Mouse (Mus musculus): Measurements from ENCODE around the gene Sctr.
A peak's percentile ranks its signal among the peaks of the same experiment; 100 is the strongest.

Sctr gene

GRCm38 (mm10) chr1:120027693-120028092 is 21.0 kb downstream of the Sctr start:
- no peak for DNase-seq (ENCODE audit: low spot score in 2 of 2)

DNA sequence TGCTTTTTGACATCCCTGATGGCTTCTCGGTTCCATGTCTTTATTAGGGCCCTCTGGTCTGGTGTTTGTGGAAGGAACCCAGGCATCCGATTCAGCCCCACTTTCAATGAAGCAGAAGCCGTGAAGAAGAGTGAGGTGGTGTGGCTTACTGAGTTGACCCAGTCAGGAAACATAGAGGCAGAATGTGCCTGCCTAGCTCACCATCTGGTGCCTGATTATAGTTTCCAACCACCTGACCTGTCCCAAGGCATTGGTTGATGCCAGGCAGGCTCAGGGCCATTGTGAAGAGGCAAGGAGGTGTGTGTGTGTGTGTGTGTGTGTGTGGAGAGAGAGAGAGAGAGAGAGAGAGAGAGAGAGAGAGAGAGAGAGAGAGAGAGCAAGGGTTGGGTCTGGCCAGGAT is 23.8 kb downstream of the Sctr start:
- DNase-seq (ENCODE audit: low spot score in 2 of 2) = no peak

- DNase-seq (ENCODE audit: low spot score in 2 of 2) = peak; percentile 68 to 78
Measured at GRCm38 (mm10) chr1:120032804-120033468, 26.2 kb downstream of the Sctr start.

DNA sequence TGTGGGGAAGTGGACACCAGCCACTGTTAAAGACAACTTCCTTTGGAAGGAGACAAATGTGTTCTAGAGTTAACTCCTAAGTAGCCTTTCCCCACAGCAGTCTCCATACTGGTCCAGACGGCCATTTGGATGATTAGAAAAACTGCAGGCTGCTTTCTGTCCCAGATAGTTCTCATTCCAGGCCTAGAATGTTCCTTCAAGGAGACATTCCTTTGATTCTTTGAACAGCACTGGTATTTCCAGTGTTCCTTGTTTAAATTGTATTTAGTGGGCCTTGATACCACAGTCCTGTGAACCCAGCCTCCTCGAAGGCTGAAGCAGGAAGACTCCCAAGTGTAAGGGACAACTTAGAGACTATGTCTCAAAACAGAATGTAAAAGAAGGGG is 26.8 kb downstream of the Sctr start:
- DNase-seq (ENCODE audit: low spot score in 2 of 2) = no peak

DNA sequence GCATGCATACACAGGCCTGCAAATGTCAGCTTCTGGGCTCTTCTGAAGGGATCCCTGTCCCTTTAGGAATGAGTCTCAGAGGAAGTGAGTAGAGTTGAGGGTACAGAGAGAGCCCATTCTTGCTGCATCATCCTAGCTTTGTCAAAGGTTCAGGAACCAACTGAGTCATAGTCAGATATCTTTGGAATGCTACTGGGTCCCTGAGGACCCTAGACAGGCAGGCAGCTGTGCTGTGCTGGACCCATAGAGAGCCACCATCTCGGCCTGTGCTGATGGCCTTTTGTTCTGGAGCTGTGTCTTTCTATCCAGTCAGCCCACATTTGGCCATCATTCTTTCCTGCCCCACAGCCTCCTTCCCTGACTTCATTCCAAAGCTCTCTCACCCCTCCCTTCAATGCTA is 28.1 kb downstream of the Sctr start:
- no peak for DNase-seq (ENCODE audit: low spot score in 2 of 2)

DNA sequence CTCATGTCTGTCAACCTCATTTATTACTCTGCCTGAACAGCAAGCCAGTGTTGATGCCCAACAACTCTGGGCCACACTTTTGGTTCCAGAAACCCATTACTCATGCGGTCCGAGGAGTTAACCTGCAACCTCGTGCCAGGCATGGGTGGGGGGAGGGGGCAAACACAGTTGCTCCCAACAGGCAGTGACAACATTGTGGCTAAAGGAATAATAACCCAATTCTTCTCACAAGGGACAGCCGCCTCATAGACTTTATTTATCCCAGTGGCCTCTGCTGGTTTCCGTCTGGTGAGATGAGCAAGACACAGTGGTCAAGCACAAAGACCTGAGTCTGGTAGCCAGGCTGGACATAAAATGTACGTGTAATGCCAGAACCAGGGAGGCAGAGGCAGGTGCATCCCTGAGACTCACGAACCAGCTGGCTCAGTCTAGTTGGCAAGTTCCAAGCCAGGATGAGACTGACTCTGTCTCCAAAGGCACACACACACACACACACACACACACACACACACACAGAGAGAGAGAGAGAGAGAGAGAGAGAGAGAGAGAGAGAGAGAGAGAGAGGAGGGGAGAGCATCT is 28.9 kb downstream of the Sctr start:
- DNase-seq (ENCODE audit: low spot score in 2 of 2) = no peak

GRCm38 (mm10) chr1:120037021-120037683 is 30.5 kb downstream of the Sctr start:
- no peak for DNase-seq (ENCODE audit: low spot score in 2 of 2)

DNA sequence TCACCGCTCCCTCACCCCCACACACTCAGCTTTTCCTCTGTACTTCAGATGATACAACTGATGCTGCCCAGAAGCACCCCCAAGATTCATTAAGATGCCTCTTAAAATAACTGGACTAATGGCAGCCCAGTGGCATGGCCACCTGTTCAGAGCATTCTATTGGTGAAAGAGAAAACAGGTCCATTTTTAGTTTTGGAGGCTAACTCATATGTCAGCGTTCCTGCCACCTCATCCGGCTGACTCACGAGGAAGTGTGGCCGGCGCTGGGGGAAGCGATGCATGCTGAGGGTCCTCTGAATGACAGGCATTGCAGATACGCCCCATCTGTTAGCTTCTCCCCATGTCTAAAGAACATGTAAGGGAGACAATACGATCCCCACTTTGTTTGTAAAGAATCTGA is 31.9 kb downstream of the Sctr start:
- no peak for DNase-seq (ENCODE audit: low spot score in 2 of 2)

GRCm38 (mm10) chr1:120042421-120042820 is 35.7 kb downstream of the Sctr start:
- DNase-seq (ENCODE audit: low spot score in 2 of 2) = no peak

DNA sequence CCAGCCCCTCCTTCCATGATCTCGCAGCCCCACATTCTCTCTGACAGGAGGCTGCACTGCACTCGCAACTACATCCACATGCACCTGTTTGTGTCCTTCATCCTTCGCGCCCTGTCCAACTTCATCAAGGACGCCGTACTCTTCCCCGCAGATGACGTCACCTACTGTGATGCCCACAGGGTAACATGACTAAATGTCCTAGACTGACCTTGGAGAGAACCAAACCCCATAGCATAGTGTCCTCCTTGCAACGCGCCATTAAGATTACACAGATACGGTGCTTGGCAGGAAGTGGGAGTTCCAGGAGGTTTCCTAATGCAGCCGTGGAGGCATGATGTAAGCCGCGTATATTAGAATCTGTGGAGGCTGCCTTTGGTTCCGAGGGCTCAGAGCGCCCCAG is 37.9 kb downstream of the Sctr start:
- no peak for DNase-seq (ENCODE audit: low spot score in 2 of 2)

GRCm38 (mm10) chr1:120047325-120047724 is 40.6 kb downstream of the Sctr start:
- DNase-seq (ENCODE audit: low spot score in 2 of 2) = no peak

- DNase-seq (ENCODE audit: low spot score in 2 of 2) = no peak
Measured at GRCm38 (mm10) chr1:120051070-120051469, 44.4 kb downstream of the Sctr start.

DNA sequence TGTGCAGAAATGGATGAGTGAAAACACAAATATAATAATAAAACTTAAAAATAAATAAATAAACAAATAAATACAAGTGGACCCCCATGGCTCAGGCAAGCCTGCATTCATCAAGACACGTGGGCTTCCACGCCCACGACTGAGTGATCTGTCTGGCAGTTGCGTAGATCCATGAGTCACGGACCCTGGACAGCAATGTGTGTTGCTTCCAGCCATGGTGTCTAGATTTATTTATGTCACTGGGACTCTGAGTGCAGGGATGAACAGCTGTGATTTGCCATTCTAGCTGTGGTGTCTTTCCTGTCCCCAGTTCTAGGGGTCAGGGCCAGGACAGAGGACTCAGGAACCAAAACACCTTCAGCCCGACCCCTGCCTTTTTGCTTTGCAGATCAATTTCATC is 48.3 kb downstream of the Sctr start:
- peak; percentile 29 to 31 for DNase-seq (ENCODE audit: low spot score in 2 of 2)

GRCm38 (mm10) chr1:120055475-120055874 is 48.8 kb downstream of the Sctr start:
- no peak for DNase-seq (ENCODE audit: low spot score in 2 of 2)

GRCm38 (mm10) chr1:120056236-120056635 is 49.5 kb downstream of the Sctr start:
- no peak for DNase-seq (ENCODE audit: low spot score in 2 of 2)

DNA sequence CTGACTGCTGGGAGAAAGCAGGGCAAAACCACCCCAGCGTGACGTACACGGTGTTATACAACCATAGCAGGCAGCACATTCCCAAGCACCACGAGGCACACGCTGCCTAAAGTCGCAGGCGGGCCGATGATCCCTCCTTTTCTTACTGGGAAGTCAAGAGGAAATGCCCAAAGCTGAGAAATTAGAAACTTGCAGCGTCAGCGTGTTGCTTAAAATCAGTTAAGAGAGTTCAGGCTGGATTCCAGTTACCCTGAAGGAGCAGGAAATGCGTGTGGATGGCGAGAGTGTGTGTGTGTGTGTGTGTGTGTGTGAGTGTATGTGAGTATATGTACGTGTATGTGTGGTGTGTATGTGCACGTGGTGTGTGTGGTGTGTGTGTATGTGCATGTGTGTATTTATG is 50.4 kb downstream of the Sctr start:
- peak in 1 of 2 experiments; percentile 17 for DNase-seq (ENCODE audit: low spot score in 2 of 2)

DNA sequence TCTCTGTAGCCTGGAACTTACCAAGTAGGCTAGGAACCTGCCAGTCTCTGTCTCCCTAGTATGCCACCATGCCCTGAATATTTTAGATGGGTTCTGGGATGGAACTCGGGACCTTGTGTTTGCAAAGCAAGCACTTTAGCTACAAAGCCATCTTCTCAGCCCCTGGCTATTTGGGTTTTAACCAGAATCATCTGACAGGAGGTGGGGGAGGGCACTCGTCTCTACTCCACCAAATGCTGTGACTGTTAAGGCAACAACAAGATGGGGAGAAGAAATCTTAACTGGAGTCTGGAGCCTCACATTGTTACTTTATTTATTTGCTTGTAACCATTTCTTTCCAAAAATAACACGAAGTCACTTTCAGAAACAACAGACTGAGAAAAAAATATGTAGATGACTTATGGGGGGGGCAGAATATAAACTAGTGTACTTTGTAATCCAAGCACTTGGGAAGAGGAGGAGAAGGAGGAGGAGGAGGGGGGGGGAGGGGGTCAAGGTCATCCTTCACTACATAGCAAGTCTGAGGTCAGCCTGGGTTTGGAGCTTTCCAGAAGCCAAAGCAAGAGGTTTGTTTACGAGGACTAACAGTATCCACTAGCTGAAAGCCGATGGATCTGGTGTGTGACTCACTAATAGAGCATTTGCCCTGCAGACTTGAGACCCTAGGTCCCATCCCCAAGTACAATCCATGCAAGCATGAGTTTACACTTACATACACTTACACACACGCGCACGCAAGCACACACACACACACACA is 51.2 kb downstream of the Sctr start:
- no peak for DNase-seq (ENCODE audit: low spot score in 2 of 2)

DNA sequence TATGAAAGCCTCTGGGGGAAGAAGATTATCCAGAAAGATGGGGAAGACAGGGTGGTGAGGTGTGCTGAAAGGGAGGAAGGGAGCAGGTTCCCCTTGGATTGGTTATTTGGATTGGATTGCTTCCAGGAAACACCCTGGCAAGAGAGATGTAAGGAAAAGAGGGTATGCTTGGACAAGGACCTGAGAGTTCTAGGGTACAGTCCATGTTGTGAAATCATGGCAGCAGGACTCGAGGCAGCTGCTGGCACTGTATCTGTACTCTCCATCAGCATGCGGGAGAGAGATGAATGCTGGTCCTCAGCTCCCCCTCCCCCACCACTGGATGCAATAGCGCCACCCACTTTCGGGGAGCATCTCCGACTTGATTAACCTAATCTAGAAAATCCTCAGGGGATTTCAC is 54.0 kb downstream of the Sctr start:
- no peak for DNase-seq (ENCODE audit: low spot score in 2 of 2)

DNA sequence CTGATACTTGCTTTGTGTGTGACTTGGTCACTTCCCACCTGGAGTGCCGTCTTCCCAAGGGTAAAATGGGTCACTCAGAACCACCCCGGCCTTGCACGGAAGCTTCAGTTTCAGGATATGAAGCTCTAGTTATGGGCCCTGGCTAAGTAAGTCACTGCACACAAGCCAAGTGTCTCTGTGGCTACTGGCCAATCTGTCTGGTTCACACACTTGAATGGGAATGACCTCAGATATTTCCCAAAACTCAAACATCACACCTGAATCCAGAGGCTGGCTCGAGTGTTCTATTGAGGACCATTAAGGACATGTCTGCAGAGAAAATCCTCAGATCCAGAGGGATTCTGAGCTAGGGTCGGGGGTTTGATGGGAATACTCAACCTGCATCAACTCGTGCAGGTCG is 55.5 kb downstream of the Sctr start:
- DNase-seq (ENCODE audit: low spot score in 2 of 2) = no peak

GRCm38 (mm10) chr1:120064036-120064682 is 57.5 kb downstream of the Sctr start:
- DNase-seq (ENCODE audit: low spot score in 2 of 2) = no peak

DNA sequence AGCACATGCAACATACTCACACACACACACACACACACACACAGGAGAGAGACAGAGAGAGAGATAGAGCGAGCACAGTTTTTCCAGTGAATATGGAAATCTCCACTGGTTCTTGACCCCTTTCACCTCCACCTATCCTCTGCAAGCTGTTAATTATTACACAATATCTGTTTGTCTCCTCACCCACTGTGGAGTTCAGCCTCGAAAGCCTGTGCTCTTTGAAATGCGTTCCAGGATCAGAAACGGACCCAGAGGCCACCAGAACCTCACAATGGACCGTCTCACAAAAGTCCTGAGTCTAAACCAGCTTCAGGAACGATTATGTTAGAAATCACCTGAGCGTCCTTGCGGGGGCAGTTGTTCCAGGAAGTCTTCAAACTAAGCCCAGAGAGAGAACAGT is 59.5 kb downstream of the Sctr start:
- DNase-seq (ENCODE audit: low spot score in 2 of 2) = no peak

- no peak for DNase-seq (ENCODE audit: low spot score in 2 of 2)
Measured at GRCm38 (mm10) chr1:120066625-120067024, 59.9 kb downstream of the Sctr start.
